In the genomic region with DNA sequence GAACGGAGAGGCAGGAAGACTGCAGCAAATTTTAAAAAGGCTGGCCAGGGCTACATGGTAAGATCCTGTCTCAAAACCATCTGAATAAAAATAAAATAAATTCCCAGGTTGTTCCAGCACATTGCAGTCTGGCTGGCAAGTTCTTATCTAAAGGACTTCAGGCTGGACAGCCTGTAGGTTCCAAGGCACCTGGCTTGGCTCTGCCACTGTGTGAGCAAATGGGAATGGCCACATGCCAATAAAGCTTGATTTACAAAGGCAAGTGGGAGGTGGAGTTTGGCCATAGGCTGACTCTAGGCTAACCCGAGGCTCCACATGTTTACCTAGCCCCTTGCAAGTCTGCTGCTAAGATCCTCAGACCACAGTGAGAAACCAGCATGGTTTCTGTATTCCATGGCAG, we compare ENCODE assay signal across 9 mouse cellular contexts.
DNase-seq lines count a peak whose midpoint lies in the region; ATAC-seq and TF ChIP-seq lines count a peak whose summit lies in the region.
"Had no signal": no experiment of that assay in that cellular context is flagged by ENCODE, and none has a peak within 500 bp of the region (broad histone marks: within the 10 kb centered on the region; RNA-seq: fewer than 3 reads in every experiment).

No protein-coding gene starts in this region.

- no peaks in the 10 kb centered on the region for H3K9me3 ChIP-seq in heart, embryonic 15.5 days (replicated peaks)
- no peaks in the 10 kb centered on the region for H3K9me3 ChIP-seq in lung, embryonic 15.5 days

- H3K27me3 ChIP-seq in heart, embryonic 15.5 days: no peaks in the 10 kb centered on the region
- no peaks in the 10 kb centered on the region for H3K27me3 ChIP-seq in lung, embryonic 15.5 days

- H3K4me1 ChIP-seq in heart, embryonic 15.5 days (replicated peaks): peaks cover 72% of the 10 kb centered on the region
- H3K4me1 ChIP-seq in lung, embryonic 15.5 days: peaks cover 69% of the 10 kb centered on the region

- no peak overlapping the region for H3K4me3 ChIP-seq in gastrocnemius, adult 2 months
- no peak overlapping the region for H3K4me3 ChIP-seq in heart, embryonic 15.5 days
- H3K4me3 ChIP-seq in lung, embryonic 15.5 days: no peak overlapping the region

- DNase-seq in gastrocnemius, adult 2 months: no peak
- no peak for DNase-seq in gastrocnemius, adult 8-10 months (ENCODE audit: low spot score in 2 of 2)
- DNase-seq in brain, adult 2 months (ENCODE audit: low read depth, low spot score): peak; percentile 84
- DNase-seq in right cerebral cortex, postnatal 14 days: no peak
- DNase-seq in layer of hippocampus, adult 9-10 months (ENCODE audit: low spot score): no peak
- DNase-seq in left cerebral cortex, postnatal 14 days (ENCODE audit: low spot score in 2 of 2): no peak

- H3K27ac ChIP-seq in gastrocnemius, adult 2 months: peak overlapping the region; percentile 41
- H3K27ac ChIP-seq in heart, embryonic 15.5 days: peak overlapping the region; percentile 67
- peak overlapping the region; percentile 72 for H3K27ac ChIP-seq in lung, embryonic 15.5 days

- intact Hi-C loops in gastrocnemius, adult 2 months (cut with DNase I): no loop called here
- intact Hi-C loops in left cerebral cortex, postnatal 14 days (cut with DNase I): no loop called here

- H3K9ac ChIP-seq in heart, embryonic 15.5 days: no peak overlapping the region
- H3K9ac ChIP-seq in lung, embryonic 15.5 days: no peak overlapping the region

- TF ChIP-seq CTCF in gastrocnemius, adult 2 months (IDR thresholded peaks at IDR 0.05): no peak

- 33% methylated on average over 2 of the region's 2 CpGs for WGBS in heart, embryonic 15.5 days
- WGBS in lung, embryonic 15.5 days: 46% methylated on average over 2 of the region's 2 CpGs

- H3K4me2 ChIP-seq in heart, embryonic 15.5 days: no peak overlapping the region
- H3K4me2 ChIP-seq in lung, embryonic 15.5 days: peak overlapping the region; percentile 16; the same call in 1 of the 2 replicates

- ATAC-seq in heart, embryonic 15.5 days (replicated peaks; ENCODE audit: insufficient number of reproducible peaks, insufficient read depth, low FRiP score, low read depth): peak; percentile 34; the same call in 1 of the 2 replicates
- ATAC-seq in lung, embryonic 15.5 days (ENCODE audit: borderline replicate concordance, extremely low read depth, low FRiP score, low TSS enrichment): no peak
- ATAC-seq: intestine, embryonic 16.5 days had no signal

- peaks cover 4% of the 10 kb centered on the region; the same call in 1 of the 2 replicates for H3K36me3 ChIP-seq in heart, embryonic 15.5 days
- H3K36me3 ChIP-seq in lung, embryonic 15.5 days: peaks cover 32% of the 10 kb centered on the region
